Mouse (Mus musculus) layer of hippocampus, postnatal 14 days (tissue): ENCODE results near the gene Narfl. TPM values are rescaled to one million over a fixed set of nuclear protein-coding genes. Genes with fewer than 3 reads are reported as not detected.

Experiments
- DNase-seq, 2 experiments: peaks; one replicate each; pipeline ENCODE4 v3.0.0; 2021 to 2022; ENCODE audit warnings: low spot score in 2 of 2, mixed read lengths in 1 of 2
- total RNA-seq, 2 experiments: library from RNA; stranded (reverse); gene quantifications; 2 replicates each; pipeline ENCODE4 v1.2.3; 2021

Narfl gene
- total RNA-seq, 2 experiments from 2014 or later, result 27.6 to 35.3 TPM

GRCm38 (mm10) chr17:25761561-25761970 lies 12.0 kb upstream of the Narfl start:
- peak; percentile 41 to 72 for DNase-seq

- no peak for DNase-seq
Observed at GRCm38 (mm10) chr17:25762591-25762990, 11.0 kb upstream of the Narfl start.

- DNase-seq, result no peak
Observed at GRCm38 (mm10) chr17:25765886-25766285, 7.7 kb upstream of the Narfl start.

- no peak for DNase-seq
Observed at GRCm38 (mm10) chr17:25769331-25769730, 4.2 kb upstream of the Narfl start.

GRCm38 (mm10) chr17:25775318-25776062 lies 1.9 kb downstream of the Narfl start:
- no peak for DNase-seq

- no peak for DNase-seq
Observed at GRCm38 (mm10) chr17:25777948-25778347, 4.4 kb downstream of the Narfl start.

- DNase-seq, result no peak
Observed at GRCm38 (mm10) chr17:25781339-25781738, 7.8 kb downstream of the Narfl start.

- DNase-seq, result no peak
Observed at GRCm38 (mm10) chr17:25783086-25783485, 9.5 kb downstream of the Narfl start.

GRCm38 (mm10) chr17:25783861-25784574 lies 10.4 kb downstream of the Narfl start:
- no peak for DNase-seq

GRCm38 (mm10) chr17:25785281-25785745 lies 11.7 kb downstream of the Narfl start, which contains the start of gene Haghl:
TSS of gene Haghl (minus strand) at chr17:25785673.
- DNase-seq, result peak; percentile 98 to 99

GRCm38 (mm10) chr17:25786280-25786679 lies 12.7 kb downstream of the Narfl start, which contains the start of gene Ccdc78:
TSS of gene Ccdc78 (plus strand) at chr17:25786580.
- DNase-seq, result no peak

- DNase-seq, result no peak
Observed at GRCm38 (mm10) chr17:25786781-25787504, 13.4 kb downstream of the Narfl start.

- no peak for DNase-seq
Observed at GRCm38 (mm10) chr17:25791320-25791842, 17.8 kb downstream of the Narfl start.

GRCm38 (mm10) chr17:25791843-25792527 lies 18.4 kb downstream of the Narfl start:
- peak; percentile 86 to 89 for DNase-seq

- peak; percentile 66 to 73 for DNase-seq
Observed at GRCm38 (mm10) chr17:25792615-25793014, 19.0 kb downstream of the Narfl start, which contains the start of gene Fam173a. TSS of gene Fam173a (minus strand) at chr17:25792901.

- DNase-seq, result no peak
Observed at GRCm38 (mm10) chr17:25794197-25794596, 20.6 kb downstream of the Narfl start.

- DNase-seq, result no peak
Observed at GRCm38 (mm10) chr17:25794998-25795397, 21.4 kb downstream of the Narfl start.

GRCm38 (mm10) chr17:25795609-25796092 lies 22.1 kb downstream of the Narfl start, which contains the start of gene AC134908.4:
TSS of gene AC134908.4 (minus strand) at chr17:25795659.
- peak in 1 of 2 experiments; percentile 73 for DNase-seq

GRCm38 (mm10) chr17:25796211-25796771 lies 22.7 kb downstream of the Narfl start:
- no peak for DNase-seq

GRCm38 (mm10) chr17:25796951-25797369 lies 23.4 kb downstream of the Narfl start, which contains the start of gene Metrn:
TSS of gene Metrn (minus strand) at chr17:25797136.
- DNase-seq, result peak in 1 of 2 experiments; percentile 79
